In genomic region chr1:42491644-42492277, GRCm38 (mm10) we compare ENCODE assay signal across 8 mouse cellular contexts.
DNase-seq lines count a peak whose midpoint lies in the region; ATAC-seq lines count a peak whose summit lies in the region.

No protein-coding gene starts in this region.

- H3K27me3 ChIP-seq in heart, embryonic 14.5 days (ENCODE audit: control insufficient read depth, insufficient read depth, low read length), result peaks cover 7% of the 10 kb centered on the region; the same call in 1 of the 2 replicates
- H3K27me3 ChIP-seq in limb, embryonic 13.5 days, result peaks cover 27% of the 10 kb centered on the region

- no peak for ATAC-seq in heart, embryonic 14.5 days (ENCODE audit: insufficient number of reproducible peaks, insufficient read depth, low FRiP score, low read depth)
- ATAC-seq in limb, embryonic 13.5 days (ENCODE audit: low FRiP score, low read depth), result peak; percentile 19; the same call in 1 of the 2 replicates
- ATAC-seq in megakaryocyte-erythroid progenitor cell, adult 5-6 weeks (replicated peaks; ENCODE audit: low FRiP score, low TSS enrichment, poor library complexity, severe bottlenecking), result no peak

- 0 out of 4 replicates have a peak, but pooled peaks cover 0 to 6% of the 10 kb centered on the region in 2 experiments for H3K4me1 ChIP-seq in heart, embryonic 14.5 days (ENCODE audit: control insufficient read depth in 2 of 2, insufficient read depth in 2 of 2, low read length in 2 of 2)
- peaks cover 15% of the 10 kb centered on the region for H3K4me1 ChIP-seq in limb, embryonic 13.5 days

- H3K9ac ChIP-seq in heart, embryonic 14.5 days (ENCODE audit: low read length), result peak overlapping the region; percentile 65
- H3K9ac ChIP-seq in limb, embryonic 13.5 days, result peak overlapping the region; percentile 62

- H3K9me3 ChIP-seq in heart, embryonic 14.5 days (ENCODE audit: control insufficient read depth, low read length), result no peaks in the 10 kb centered on the region
- no peaks in the 10 kb centered on the region for H3K9me3 ChIP-seq in limb, embryonic 13.5 days

- under 1% methylated on average over 35 of the region's 35 CpGs for WGBS in heart, embryonic 14.5 days
- WGBS in limb, embryonic 13.5 days, result 1% methylated on average over 35 of the region's 35 CpGs

- H3K4me2 ChIP-seq in heart, embryonic 14.5 days (ENCODE audit: low read length), result peak overlapping the region; percentile 79
- H3K4me2 ChIP-seq in limb, embryonic 13.5 days (replicated peaks), result peak overlapping the region; percentile 75

- peak; percentile 2 to 10 for DNase-seq in heart, adult 18-20 months
- DNase-seq in heart, adult 8-10 months (ENCODE audit: low spot score), result no peak
- DNase-seq in R1 (ENCODE audit: low read depth, low spot score), result peak; percentile 28
- DNase-seq in retina, postnatal 7 days (ENCODE audit: low read depth, low spot score), result peak; percentile 8
- DNase-seq in thymus, postnatal 36 days, result no peak

- H3K4me3 ChIP-seq in heart, embryonic 14.5 days (ENCODE audit: control insufficient read depth in 1 of 2, insufficient read depth in 1 of 2, low read depth in 1 of 2, low read length in 2 of 2), result peak overlapping the region; percentile 40 to 45
- peak overlapping the region; percentile 42 for H3K4me3 ChIP-seq in limb, embryonic 13.5 days

- no peaks in the 10 kb centered on the region for H3K36me3 ChIP-seq in heart, embryonic 14.5 days (ENCODE audit: control insufficient read depth, insufficient read depth, low read length)
- no peaks in the 10 kb centered on the region for H3K36me3 ChIP-seq in limb, embryonic 13.5 days

- no peak overlapping the region for H3K27ac ChIP-seq in heart, embryonic 14.5 days (replicated peaks in 1 of 2; ENCODE audit: control insufficient read depth in 1 of 2, insufficient read depth in 1 of 2, low read depth in 2 of 2, low read length in 2 of 2)
- no peak overlapping the region for H3K27ac ChIP-seq in limb, embryonic 13.5 days

Comparison
In these comparisons a context has a peak if more than half of its experiments do, and no peak if none do; other contexts are left out.
1. DNase-seq: peak in heart, adult 18-20 months (2 of 2), R1 (single experiment) and retina, postnatal 7 days (single experiment); none in heart, adult 8-10 months (single experiment) and thymus, postnatal 36 days (0 of 2).